Mouse (Mus musculus) embryonic facial prominence, embryonic 11.5 days (tissue): ENCODE results near the gene 1700001L19Rik. TPM values are rescaled to one million over a fixed set of nuclear protein-coding genes. Genes with fewer than 3 reads are reported as not detected.
"Not testable (repeated sequence)": the region's sequence is repeated elsewhere in the genome, so short reads cannot be mapped to it uniquely, and the experiment has no call there.

Source experiments
- ATAC-seq: fragments of 200-750 bp; cut with Nextera tagmentation; replicated peaks from 2 replicates; pipeline ENCODE4 v1.8.0; 2017; ENCODE audit warnings: low read depth; ENCODE audit not compliant: insufficient number of reproducible peaks, low FRiP score, low TSS enrichment
- DNase-seq: peaks from one replicate; pipeline ENCODE4 v3.0.0-alpha.2; 2015; ENCODE audit warnings: low spot score
- H3K27ac ChIP-seq: fragments of 300-500 bp; sonication (generic); replicated peaks from 2 replicates; pipeline ENCODE4 v1.5.1; 2014; ENCODE audit warnings: mild to moderate bottlenecking, low read depth, low read length, control low read depth
- H3K27me3 ChIP-seq: fragments of 300-500 bp; sonication (generic); 2 replicates; pipeline ENCODE4 v1.6.1; 2014; ENCODE audit warnings: mild to moderate bottlenecking, low read length, moderate library complexity, mixed read lengths; ENCODE audit not compliant: control insufficient read depth, insufficient read depth
- H3K36me3 ChIP-seq: fragments of 300-500 bp; sonication (generic); replicated peaks from 2 replicates; pipeline ENCODE4 v1.6.1; 2014; ENCODE audit warnings: low read depth, mild to moderate bottlenecking, low read length, moderate library complexity, mixed read lengths; ENCODE audit not compliant: control insufficient read depth, insufficient read depth
- H3K4me1 ChIP-seq: fragments of 300-500 bp; sonication (generic); 2 replicates; pipeline ENCODE4 v1.6.1; 2014; ENCODE audit warnings: low read length, mixed read lengths; ENCODE audit not compliant: control insufficient read depth, insufficient read depth
- H3K4me2 ChIP-seq: fragments of 300-500 bp; sonication (generic); 2 replicates; pipeline ENCODE4 v1.6.1; 2014; ENCODE audit warnings: low read depth, mild to moderate bottlenecking, control low read depth, low read length, moderate library complexity
- H3K4me3 ChIP-seq: fragments of 300-500 bp; sonication (generic); 2 replicates; pipeline ENCODE4 v1.5.1; 2014; ENCODE audit warnings: low read depth, low read length, control low read depth
- H3K9ac ChIP-seq: fragments of 300-500 bp; sonication (generic); replicated peaks from 2 replicates; pipeline ENCODE4 v1.6.1; 2014; ENCODE audit warnings: mild to moderate bottlenecking, control low read depth, low read length
- H3K9me3 ChIP-seq: fragments of 300-500 bp; sonication (generic); replicated peaks from 2 replicates; pipeline ENCODE4 v1.6.1; 2016; ENCODE audit warnings: mild to moderate bottlenecking, low read length, inconsistent platforms, mixed read lengths; ENCODE audit not compliant: control insufficient read depth
- WGBS: fragments of 180-500 bp; shearing (Covaris S2); extraction: QIAGEN DNeasy Blood & Tissue Kit; methylation state at CpG from one replicate; pipeline ENCODE4 v1.1.7; 2014; 5-methylcytosine and 5-hydroxymethylcytosine counted together
- polyA plus RNA-seq: library from polyadenylated mRNA; unstranded; fragments of >200 nt; fragmentation: Nextera tagmentation; extraction: Ambion mirVana; gene quantifications from 2 replicates; pipeline ENCODE4 v1.2.1, GENCODE M21; 2014

Gene 1700001L19Rik
- polyA plus RNA-seq, result 0.67 and 0.86 TPM in 2 replicates

DNA sequence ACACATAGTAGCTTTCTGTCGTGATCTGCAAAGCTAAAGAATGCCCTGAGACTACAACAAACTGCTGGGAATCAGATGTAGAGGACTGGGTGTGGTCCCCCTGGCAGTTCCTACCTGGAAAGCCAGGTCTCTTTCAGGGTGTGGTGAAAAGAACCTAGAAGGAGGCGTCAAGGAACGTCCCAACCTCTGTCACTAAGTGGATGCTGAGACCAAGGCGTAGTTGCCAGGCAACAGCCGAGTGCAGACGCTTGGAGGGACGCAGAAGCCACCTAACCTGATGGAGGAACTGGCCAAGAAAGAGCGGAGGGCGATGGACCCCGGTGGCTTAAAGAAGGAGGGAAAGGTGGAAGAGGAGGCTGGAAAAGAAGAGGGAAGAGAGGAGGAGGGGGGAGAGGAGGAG, at the start of gene 1700001L19Rik:
TSS of gene 1700001L19Rik (plus strand) at position 223 of the 400 bp plus-strand sequence.
- 0 out of 2 replicates have a peak within 1 kb of the TSS, but pooled peaks have one; percentile 9 for H3K9ac ChIP-seq
- ATAC-seq (no peak), DNase-seq (no peak)
- H3K27me3 ChIP-seq, result no peaks in the 10 kb centered on the region
- H3K4me2 ChIP-seq, result peak within 1 kb of the TSS; percentile 37
- H3K4me1 ChIP-seq, result no peaks in the 10 kb centered on the region
- peak within 1 kb of the TSS; percentile 14; the same call in 1 of the 2 replicates for H3K4me3 ChIP-seq
- H3K9me3 ChIP-seq, result no peaks in the 10 kb centered on the region; the same call in 1 of the 2 replicates
- peaks cover 4% of the 10 kb centered on the region for H3K36me3 ChIP-seq
- H3K27ac ChIP-seq, result no peak within 1 kb of the TSS
- 9% methylated on average over 9 of the region's 10 CpGs for WGBS

DNA sequence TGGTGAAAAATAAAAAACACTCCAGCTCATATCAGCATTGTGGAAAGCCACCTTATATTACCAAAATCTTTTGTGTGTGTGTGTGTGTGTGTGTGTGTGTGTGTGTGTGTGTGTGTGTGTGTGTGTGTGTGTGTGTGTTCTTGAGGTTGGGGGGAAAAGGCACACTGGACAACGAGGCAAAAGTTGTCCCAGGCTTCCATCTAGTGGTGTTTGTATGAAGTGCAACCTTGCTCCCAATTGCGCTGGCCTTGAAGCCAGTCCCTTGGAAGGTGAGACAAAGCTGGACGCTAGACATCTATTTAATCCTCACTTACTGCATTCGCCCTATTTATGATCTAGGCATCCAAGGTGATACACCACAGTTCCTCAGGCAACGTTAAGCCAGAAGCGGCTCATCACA, 43.8 kb upstream of the 1700001L19Rik start:
- H3K9me3 ChIP-seq, H3K4me1 ChIP-seq, H3K4me2 ChIP-seq, H3K27ac ChIP-seq, H3K36me3 ChIP-seq, H3K4me3 ChIP-seq, ATAC-seq, H3K27me3 ChIP-seq, H3K9ac ChIP-seq: not testable (repeated sequence)
- WGBS, result 13% methylated on average over 3 of the region's 6 CpGs
- DNase-seq, result peak; percentile 53

DNA sequence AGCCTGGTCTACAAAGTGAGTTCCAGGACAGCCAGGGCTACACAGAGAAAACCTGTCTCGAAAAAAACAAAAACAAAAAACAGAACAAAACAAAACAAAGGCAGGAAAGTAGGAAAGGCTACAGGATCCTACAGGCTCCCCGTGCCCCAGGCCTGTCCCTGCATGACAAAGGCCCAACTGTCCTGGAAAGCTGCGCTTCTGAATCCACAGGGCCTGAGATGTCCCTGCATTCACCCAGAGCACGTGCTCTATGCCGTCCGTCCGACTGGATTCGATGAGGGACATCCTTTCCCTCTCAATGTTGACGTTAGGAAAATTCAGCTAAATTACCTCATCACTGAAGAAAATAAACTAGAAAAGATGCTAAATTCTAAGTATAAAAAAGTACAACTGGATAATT, 29.1 kb upstream of the 1700001L19Rik start:
- no peak for DNase-seq
- H3K27me3 ChIP-seq, result no peaks in the 10 kb centered on the region
- 96% methylated on average over 9 of the region's 9 CpGs for WGBS
- H3K27ac ChIP-seq, result no peak overlapping the region
- no peaks in the 10 kb centered on the region for H3K9me3 ChIP-seq
- H3K9ac ChIP-seq, result no peak overlapping the region
- H3K36me3 ChIP-seq, result peaks cover 7% of the 10 kb centered on the region
- no peaks in the 10 kb centered on the region for H3K4me1 ChIP-seq
- no peak for ATAC-seq
- H3K4me3 ChIP-seq, result no peak overlapping the region
- H3K4me2 ChIP-seq, result no peak overlapping the region

DNA sequence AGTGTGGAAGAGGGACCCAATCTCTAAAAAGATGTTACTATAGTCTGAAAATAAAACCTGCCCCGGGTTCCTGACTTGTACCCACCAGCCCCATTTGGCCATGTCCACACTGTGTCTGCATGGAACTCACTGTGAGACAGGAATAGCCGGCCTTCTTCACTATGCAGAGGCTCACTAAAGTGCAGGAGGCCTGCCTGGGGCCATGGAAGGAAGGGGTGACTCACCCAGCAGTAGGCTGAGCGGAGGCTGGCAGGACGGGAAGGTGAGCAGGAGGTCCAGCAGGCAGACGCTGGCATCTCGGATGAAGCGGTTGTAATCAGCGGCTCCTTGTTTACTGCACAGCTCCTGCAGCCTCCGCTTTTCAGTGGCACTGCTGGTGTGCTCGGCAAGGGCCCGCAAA, 28.7 kb upstream of the 1700001L19Rik start:
- Histone ChIP-seq H3K4me2 (no peak overlapping the region), H3K4me3 (no peak overlapping the region), H3K36me3 (peaks cover 7% of the 10 kb centered on the region), H3K27ac (no peak overlapping the region), H3K27me3 (no peaks in the 10 kb centered on the region), H3K9me3 (no peaks in the 10 kb centered on the region), H3K9ac (no peak overlapping the region), H3K4me1 (no peaks in the 10 kb centered on the region)
- no peak for ATAC-seq
- 93% methylated on average over 11 of the region's 11 CpGs for WGBS
- no peak for DNase-seq

DNA sequence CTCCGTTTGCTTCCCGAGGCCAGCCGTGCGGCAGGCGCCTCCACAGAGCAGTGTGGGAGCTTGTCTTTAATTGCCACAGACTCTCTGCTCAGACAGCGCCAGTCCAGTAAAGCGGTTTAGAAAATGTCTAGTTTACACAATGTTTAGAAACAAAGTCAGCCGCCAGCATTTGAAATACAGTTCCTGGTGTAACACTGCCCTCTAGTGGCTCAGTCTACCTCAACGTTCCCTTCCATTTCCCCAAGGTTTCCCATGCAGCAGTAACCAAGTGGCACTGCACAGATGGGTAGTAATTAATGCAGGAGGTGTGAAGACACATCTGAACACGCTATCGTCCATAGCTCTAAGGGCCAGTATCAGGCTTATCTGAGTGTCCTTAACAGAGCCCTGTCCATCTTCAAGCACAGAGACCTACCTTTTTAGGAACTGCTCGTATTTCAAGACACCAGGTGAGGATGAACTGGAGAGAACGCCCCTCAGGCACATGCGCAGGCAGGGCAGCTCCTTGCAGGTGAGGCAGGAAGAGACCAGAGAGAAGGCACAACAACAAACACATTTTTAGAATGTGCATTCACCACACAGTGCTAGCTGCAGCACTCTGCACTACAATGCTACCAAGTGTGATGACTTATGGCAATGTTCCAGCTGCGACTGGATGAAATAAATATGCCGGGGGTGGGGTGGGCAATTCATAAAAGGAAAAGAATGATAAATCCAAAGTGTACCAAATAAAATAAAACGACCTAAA, 27.5 kb upstream of the 1700001L19Rik start:
- DNase-seq, result peak; percentile 77
- Histone ChIP-seq H3K36me3 (peaks cover 7% of the 10 kb centered on the region), H3K27me3 (no peaks in the 10 kb centered on the region), H3K27ac (no peak overlapping the region), H3K4me1 (no peaks in the 10 kb centered on the region), H3K9me3 (no peaks in the 10 kb centered on the region), H3K9ac (no peak overlapping the region), H3K4me3 (no peak overlapping the region), H3K4me2 (no peak overlapping the region)
- no peak for ATAC-seq
- WGBS, result 74% methylated on average over 17 of the region's 17 CpGs

DNA sequence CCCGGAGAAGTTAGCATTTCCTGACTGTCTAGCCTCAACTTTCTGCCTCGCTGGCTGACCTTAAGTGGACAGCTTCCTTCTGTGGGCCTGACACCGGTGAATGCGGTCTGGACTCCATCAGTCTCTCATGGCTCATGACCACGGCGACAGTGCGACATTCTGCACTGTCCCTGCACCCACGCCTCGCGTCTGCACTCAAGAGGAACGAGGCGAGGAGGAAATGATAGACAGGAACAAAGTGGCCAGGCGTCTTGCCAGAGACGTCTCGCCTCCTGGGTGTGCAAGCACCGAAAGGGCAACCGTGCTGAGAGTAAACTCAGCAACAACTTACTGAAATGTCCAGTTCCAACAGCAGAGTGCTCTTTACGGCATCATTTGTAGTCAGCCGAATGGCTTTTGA, 25.0 kb upstream of the 1700001L19Rik start:
- whole genome bisulfite sequencing, result 89% methylated on average over 19 of the region's 19 CpGs
- H3K4me3 ChIP-seq, result no peak overlapping the region
- DNase-seq (no peak), ATAC-seq (no peak)
- no peaks in the 10 kb centered on the region for H3K9me3 ChIP-seq
- no peak overlapping the region for H3K4me2 ChIP-seq
- no peak overlapping the region for H3K27ac ChIP-seq
- no peaks in the 10 kb centered on the region for H3K4me1 ChIP-seq
- no peak overlapping the region for H3K9ac ChIP-seq
- H3K36me3 ChIP-seq, result peaks cover 5% of the 10 kb centered on the region
- H3K27me3 ChIP-seq, result no peaks in the 10 kb centered on the region

DNA sequence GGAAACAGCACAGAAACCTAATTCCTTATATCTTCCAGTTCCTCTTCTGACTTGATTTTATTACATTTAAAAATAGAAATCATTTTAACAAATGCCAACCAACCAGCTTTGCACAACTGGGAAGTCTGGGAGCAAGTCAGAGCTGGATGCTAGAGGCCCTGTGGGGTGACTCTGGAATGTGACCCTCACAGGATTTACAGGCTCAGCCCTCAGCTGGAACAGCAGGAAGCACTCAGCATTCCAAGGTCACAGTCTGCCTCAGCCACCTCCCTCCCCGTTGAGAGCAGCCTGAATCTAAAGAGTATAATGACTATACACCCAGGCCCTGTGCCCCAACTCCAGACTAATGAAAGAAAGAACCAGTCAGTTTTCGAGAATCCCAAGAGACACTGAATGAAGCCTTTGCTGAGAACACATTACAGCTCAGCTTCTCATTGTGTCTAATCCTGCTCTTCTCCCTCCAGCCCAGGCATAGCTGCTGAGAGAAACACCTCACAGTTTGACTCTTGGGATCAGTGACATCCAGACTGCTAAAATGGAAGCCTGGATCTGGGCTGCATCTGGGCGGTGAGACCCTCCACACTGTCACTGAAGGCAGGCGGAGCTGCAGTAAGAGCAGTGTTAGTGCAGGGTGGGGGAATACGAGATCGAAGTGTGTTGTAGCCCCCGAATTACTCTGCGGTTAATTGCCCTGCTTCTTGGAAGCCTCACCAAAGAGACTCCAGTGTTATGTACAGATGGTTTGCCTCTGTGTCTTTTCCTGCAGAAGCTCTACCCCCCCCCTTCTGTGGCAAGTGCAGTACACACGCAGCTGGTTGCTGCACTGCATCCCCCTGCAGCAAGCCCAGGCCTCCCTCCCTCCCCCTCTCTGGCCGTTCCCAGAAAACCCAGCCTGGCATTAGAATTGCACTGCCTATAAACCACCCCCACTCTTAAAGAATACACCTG, 24.0 kb upstream of the 1700001L19Rik start:
- Histone ChIP-seq H3K27me3 (no peaks in the 10 kb centered on the region), H3K4me2 (no peak overlapping the region), H3K27ac (no peak overlapping the region), H3K4me3 (no peak overlapping the region), H3K9ac (no peak overlapping the region), H3K4me1 (no peaks in the 10 kb centered on the region), H3K9me3 (no peaks in the 10 kb centered on the region), H3K36me3 (peaks cover 5% of the 10 kb centered on the region)
- ATAC-seq, result peak; percentile 53; the same call in 1 of the 2 replicates
- peak; percentile 46 for DNase-seq
- WGBS, result 61% methylated on average over 10 of the region's 10 CpGs
